ENCODE assay signal across 22 mouse cellular contexts in the genomic region with DNA sequence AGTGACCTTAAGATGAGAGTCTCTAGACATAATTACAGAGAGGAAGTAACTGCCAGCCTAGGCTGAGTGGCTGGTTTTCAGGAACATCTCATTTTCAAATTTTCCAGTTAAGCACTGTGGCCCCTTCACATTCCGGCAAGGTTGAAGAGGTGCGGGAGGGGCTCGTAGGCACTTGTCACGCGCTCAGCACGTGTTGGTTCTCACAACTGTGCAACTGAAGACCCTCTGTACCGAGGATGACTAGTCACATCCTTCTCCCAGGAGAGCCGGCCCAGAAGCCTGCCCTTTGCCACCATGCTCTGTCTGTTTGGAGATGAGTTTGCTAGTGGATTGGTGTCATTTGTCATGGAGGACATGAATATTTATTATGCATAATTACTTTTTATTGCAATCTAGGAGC.
DNase-seq lines count a peak whose midpoint lies in the region; ATAC-seq and TF ChIP-seq lines count a peak whose summit lies in the region.
"Had no signal": no experiment of that assay in that cellular context is flagged by ENCODE, and none has a peak within 500 bp of the region (broad histone marks: within the 10 kb centered on the region; RNA-seq: fewer than 3 reads in every experiment).

No protein-coding gene starts in this region.

- ATAC-seq in forebrain, embryonic 12.5 days (ENCODE audit: low FRiP score): peak; percentile 11; the same call in 1 of the 2 replicates
- ATAC-seq in forebrain, embryonic 15.5 days (replicated peaks): no peak
- no peak for ATAC-seq in lung, embryonic 14.5 days (ENCODE audit: insufficient read depth)
- ATAC-seq in stomach, postnatal 0 days (ENCODE audit: low FRiP score, low TSS enrichment): no peak
- ATAC-seq: activated CD4-positive, CD25-positive, alpha-beta regulatory T cell, adult 4 months; forebrain, embryonic 14.5 days; forebrain, postnatal 0 days; Patski had no signal

- H3K4me3 ChIP-seq in forebrain, embryonic 12.5 days (replicated peaks): no peak overlapping the region
- H3K4me3 ChIP-seq in forebrain, embryonic 15.5 days: no peak overlapping the region
- H3K4me3 ChIP-seq in lung, embryonic 14.5 days (ENCODE audit: low read depth, low read length): no peak overlapping the region
- no peak overlapping the region for H3K4me3 ChIP-seq in CH12.LX (replicated peaks in 1 of 3; ENCODE audit: low read depth in 2 of 3, low read length in 2 of 3, poor library complexity in 1 of 3)
- H3K4me3 ChIP-seq in embryonic facial prominence, embryonic 10.5 days: no peak overlapping the region
- H3K4me3 ChIP-seq in stomach, postnatal 0 days (ENCODE audit: low read depth, low read length): no peak overlapping the region
- H3K4me3 ChIP-seq: embryonic facial prominence, embryonic 12.5 days had no signal

- H3K4me2 ChIP-seq in forebrain, embryonic 12.5 days: no peak overlapping the region
- H3K4me2 ChIP-seq in forebrain, embryonic 15.5 days (replicated peaks): no peak overlapping the region
- no peak overlapping the region for H3K4me2 ChIP-seq in lung, embryonic 14.5 days
- H3K4me2 ChIP-seq in CH12.LX (ENCODE audit: insufficient read depth, low read depth, poor library complexity, severe bottlenecking): no peak overlapping the region
- no peak overlapping the region for H3K4me2 ChIP-seq in stomach, postnatal 0 days (replicated peaks; ENCODE audit: low read depth)
- H3K4me2 ChIP-seq: embryonic facial prominence, embryonic 12.5 days had no signal

- H3K36me3 ChIP-seq in forebrain, embryonic 12.5 days (replicated peaks): no peaks in the 10 kb centered on the region
- H3K36me3 ChIP-seq in forebrain, embryonic 15.5 days: no peaks in the 10 kb centered on the region
- H3K36me3 ChIP-seq in lung, embryonic 14.5 days (ENCODE audit: insufficient read depth): no peaks in the 10 kb centered on the region
- H3K36me3 ChIP-seq in CH12.LX (replicated peaks in 1 of 2; ENCODE audit: control insufficient read depth in 1 of 2, insufficient read depth in 1 of 2, low read length in 1 of 2): no peaks in the 10 kb centered on the region
- H3K36me3 ChIP-seq in embryonic facial prominence, embryonic 10.5 days (replicated peaks): no peaks in the 10 kb centered on the region
- H3K36me3 ChIP-seq in stomach, postnatal 0 days (ENCODE audit: control insufficient read depth, insufficient read depth, low read length): no peaks in the 10 kb centered on the region
- H3K36me3 ChIP-seq: embryonic facial prominence, embryonic 12.5 days; G1E had no signal

- H3K79me2 ChIP-seq in CH12.LX (replicated peaks; ENCODE audit: control insufficient read depth, extremely low read depth, insufficient read depth, poor library complexity, severe bottlenecking): no peaks in the 10 kb centered on the region

- dilution Hi-C loops in CH12.LX (cut with MboI; ENCODE audit: extremely low pct_ligation_motif_present, extremely low pct_unique_long_range_greater_than_20kb, low sequenced_read_pairs): no loop called here

- no peak for TF ChIP-seq EP300 in CH12.LX (IDR thresholded peaks at IDR 0.05; ENCODE audit: low read length)
- no peak for TF ChIP-seq EP300 in stomach, postnatal 0 days (optimal IDR thresholded peaks at IDR 0.05)

- H3K27ac ChIP-seq in forebrain, embryonic 12.5 days: no peak overlapping the region
- H3K27ac ChIP-seq in forebrain, embryonic 15.5 days (replicated peaks): no peak overlapping the region
- no peak overlapping the region for H3K27ac ChIP-seq in lung, embryonic 14.5 days (ENCODE audit: low read depth)
- no peak overlapping the region for H3K27ac ChIP-seq in CH12.LX (ENCODE audit: insufficient read depth, low read depth)
- H3K27ac ChIP-seq in embryonic facial prominence, embryonic 10.5 days (replicated peaks): no peak overlapping the region
- no peak overlapping the region for H3K27ac ChIP-seq in stomach, postnatal 0 days (replicated peaks)
- H3K27ac ChIP-seq: embryonic facial prominence, embryonic 12.5 days had no signal

- no peak for TF ChIP-seq RAD21 in CH12.LX (IDR thresholded peaks at IDR 0.05; ENCODE audit: low read depth, low read length)

- 76% methylated on average over 8 of the region's 8 CpGs for WGBS in forebrain, embryonic 12.5 days
- WGBS in forebrain, embryonic 15.5 days: 86% methylated on average over 8 of the region's 8 CpGs
- WGBS in lung, embryonic 14.5 days: 41% methylated on average over 8 of the region's 8 CpGs
- 51% methylated on average over 8 of the region's 8 CpGs for WGBS in embryonic facial prominence, embryonic 10.5 days
- WGBS in stomach, postnatal 0 days: 83% methylated on average over 8 of the region's 8 CpGs

- in situ Hi-C loops in CH12.LX (cut with MboI; ENCODE audit: low pct_ligation_motif_present, low pct_unique_long_range_greater_than_20kb, low sequenced_read_pairs): loop anchor here (25.0 kb wide), 1 partner anchor 515 kb away; the partner anchor contains the start of gene Nrp2

- H3K27me3 ChIP-seq in forebrain, embryonic 12.5 days: no peaks in the 10 kb centered on the region
- H3K27me3 ChIP-seq in forebrain, embryonic 15.5 days: no peaks in the 10 kb centered on the region
- no peaks in the 10 kb centered on the region for H3K27me3 ChIP-seq in lung, embryonic 14.5 days (ENCODE audit: insufficient read depth, low read length)
- no peaks in the 10 kb centered on the region for H3K27me3 ChIP-seq in CH12.LX (replicated peaks)
- no peaks in the 10 kb centered on the region for H3K27me3 ChIP-seq in embryonic facial prominence, embryonic 10.5 days (replicated peaks; ENCODE audit: low read depth, poor library complexity, severe bottlenecking)
- H3K27me3 ChIP-seq in stomach, postnatal 0 days (ENCODE audit: control insufficient read depth, insufficient read depth, low read length): no peaks in the 10 kb centered on the region
- H3K27me3 ChIP-seq: embryonic facial prominence, embryonic 12.5 days; Patski had no signal

- no peak overlapping the region for H3K9ac ChIP-seq in forebrain, embryonic 12.5 days
- no peak overlapping the region for H3K9ac ChIP-seq in forebrain, embryonic 15.5 days (replicated peaks)
- H3K9ac ChIP-seq in lung, embryonic 14.5 days: no peak overlapping the region
- H3K9ac ChIP-seq in CH12.LX (ENCODE audit: insufficient read depth, low read depth): no peak overlapping the region
- no peak overlapping the region for H3K9ac ChIP-seq in stomach, postnatal 0 days (ENCODE audit: low read length)
- H3K9ac ChIP-seq: embryonic facial prominence, embryonic 12.5 days; forebrain, postnatal 0 days had no signal

- no peak for TF ChIP-seq CTCF in lung, embryonic 14.5 days (IDR thresholded peaks at IDR 0.05; ENCODE audit: low read depth)
- TF ChIP-seq CTCF in CH12.LX (conservative IDR thresholded peaks at IDR 0.05 in 1 of 2, IDR thresholded peaks at IDR 0.05 in 1 of 2; ENCODE audit: low read depth in 2 of 2, low read length in 2 of 2): no peak
- no peak for TF ChIP-seq CTCF in stomach, postnatal 0 days (IDR thresholded peaks at IDR 0.05; ENCODE audit: low read depth)

- H3K9me3 ChIP-seq in forebrain, embryonic 12.5 days: no peaks in the 10 kb centered on the region
- H3K9me3 ChIP-seq in forebrain, embryonic 15.5 days: no peaks in the 10 kb centered on the region
- no peaks in the 10 kb centered on the region for H3K9me3 ChIP-seq in lung, embryonic 14.5 days (ENCODE audit: low read depth, low read length)
- H3K9me3 ChIP-seq in CH12.LX (replicated peaks; ENCODE audit: low read length): no peaks in the 10 kb centered on the region
- no peaks in the 10 kb centered on the region for H3K9me3 ChIP-seq in embryonic facial prominence, embryonic 10.5 days
- no peaks in the 10 kb centered on the region for H3K9me3 ChIP-seq in stomach, postnatal 0 days (ENCODE audit: control insufficient read depth, low read length)
- H3K9me3 ChIP-seq: embryonic facial prominence, embryonic 12.5 days; G1E had no signal

- TF ChIP-seq POLR2A in CH12.LX (IDR thresholded peaks at IDR 0.05; ENCODE audit: low read depth, low read length): no peak

- H3K4me1 ChIP-seq in forebrain, embryonic 12.5 days: 0 out of 2 replicates have a peak, but pooled peaks cover 2% of the 10 kb centered on the region
- no peaks in the 10 kb centered on the region for H3K4me1 ChIP-seq in forebrain, embryonic 15.5 days
- no peaks in the 10 kb centered on the region for H3K4me1 ChIP-seq in lung, embryonic 14.5 days (ENCODE audit: insufficient read depth)
- H3K4me1 ChIP-seq in CH12.LX (ENCODE audit: control insufficient read depth in 1 of 2, insufficient read depth in 2 of 2): peaks cover 12 to 37% of the 10 kb centered on the region in 2 experiments
- H3K4me1 ChIP-seq in embryonic facial prominence, embryonic 10.5 days: peaks cover 5% of the 10 kb centered on the region
- H3K4me1 ChIP-seq in stomach, postnatal 0 days (replicated peaks; ENCODE audit: control insufficient read depth, insufficient read depth): no peaks in the 10 kb centered on the region

- DNase-seq in lung, embryonic 14.5 days: peak; percentile 34
- no peak for DNase-seq in lung, adult 18-20 months
- DNase-seq in CH12.LX (ENCODE audit: extremely low read depth): no peak
- DNase-seq in embryonic facial prominence, embryonic 10.5 days (ENCODE audit: low spot score): peak; percentile 52
- DNase-seq in stomach, postnatal 0 days (ENCODE audit: low spot score): no peak
- DNase-seq in layer of hippocampus, adult 9-11 months: no peak
- DNase-seq: adrenal gland, adult 8-10 months; adrenal gland, postnatal 14 days; adrenal gland, postnatal 36 days; cerebellum, adult 11-12 months; cerebellum, adult 2 months; cerebellum, adult 9-10 months; cerebellum, postnatal 10 days; cerebellum, postnatal 25 days; forebrain, postnatal 0 days had no signal

TF ChIP-seq in CH12.LX, 34 proteins besides CTCF, POLR2A, EP300 and RAD21:
- peak; percentile 40 for TF ChIP-seq BHLHE40 (IDR thresholded peaks at IDR 0.05; ENCODE audit: low read depth, low read length)
- no peak for TF ChIP-seq ELF1 (IDR thresholded peaks at IDR 0.05; ENCODE audit: low read depth, low read length)

Comparison
In these comparisons a context has a peak if more than half of its experiments do, and no peak if none do; other contexts are left out.
1. DNase-seq: peak in lung, embryonic 14.5 days (single experiment) and embryonic facial prominence, embryonic 10.5 days (single experiment); none in lung, adult 18-20 months (0 of 2), CH12.LX (single experiment), stomach, postnatal 0 days (single experiment) and layer of hippocampus, adult 9-11 months (single experiment).